Mouse (Mus musculus) liver, embryonic 15.5 days (tissue): ENCODE measurements at regions not wholly inside any gene's neighbourhood (a gene's known extent, or its start where the extent isn't known, plus 50 kb on each side); places are given as distances from the start of the nearest gene placed in this dataset.

Experiments
- ATAC-seq: fragments of 200-750 bp; cut with Nextera tagmentation; 2 replicates; pipeline ENCODE4 v1.8.0; 2017; ENCODE audit warnings: moderate number of reproducible peaks, mild to moderate bottlenecking, moderate library complexity; ENCODE audit not compliant: insufficient read depth
- H3K27ac ChIP-seq: fragments of 300-500 bp; sonication (generic); replicated peaks from 2 replicates; pipeline ENCODE4 v1.5.1; 2015; ENCODE audit warnings: mild to moderate bottlenecking, inconsistent platforms
- H3K27me3 ChIP-seq: fragments of 300-500 bp; sonication (generic); 2 replicates; pipeline ENCODE4 v1.6.1; 2015; ENCODE audit warnings: mild to moderate bottlenecking, inconsistent platforms
- H3K36me3 ChIP-seq: fragments of 300-500 bp; sonication (generic); replicated peaks from 2 replicates; pipeline ENCODE4 v1.6.1; 2015; ENCODE audit warnings: moderate library complexity, mild to moderate bottlenecking, inconsistent platforms
- H3K4me1 ChIP-seq: fragments of 300-500 bp; sonication (generic); replicated peaks from 2 replicates; pipeline ENCODE4 v1.6.1; 2015; ENCODE audit warnings: inconsistent platforms
- H3K4me2 ChIP-seq: fragments of 300-500 bp; sonication (generic); 2 replicates; pipeline ENCODE4 v1.6.1; 2015; ENCODE audit warnings: moderate library complexity, mild to moderate bottlenecking, inconsistent platforms
- H3K4me3 ChIP-seq: fragments of 300-500 bp; sonication (generic); replicated peaks from 2 replicates; pipeline ENCODE4 v1.5.1; 2015; ENCODE audit warnings: mild to moderate bottlenecking, inconsistent platforms
- H3K9ac ChIP-seq: fragments of 300-500 bp; sonication (generic); 2 replicates; pipeline ENCODE4 v1.6.1; 2015; ENCODE audit warnings: moderate library complexity, mild to moderate bottlenecking, inconsistent platforms
- H3K9me3 ChIP-seq: fragments of 300-500 bp; sonication (generic); replicated peaks from 2 replicates; pipeline ENCODE4 v1.6.1; 2016; ENCODE audit warnings: inconsistent platforms
- WGBS: fragments of 180-500 bp; shearing (Covaris S2); methylation state at CpG from one replicate; pipeline ENCODE4 v1.1.7; 2015; ENCODE audit warnings: mixed read lengths; ENCODE audit not compliant: insufficient replicate concordance; 5-methylcytosine and 5-hydroxymethylcytosine counted together

DNA sequence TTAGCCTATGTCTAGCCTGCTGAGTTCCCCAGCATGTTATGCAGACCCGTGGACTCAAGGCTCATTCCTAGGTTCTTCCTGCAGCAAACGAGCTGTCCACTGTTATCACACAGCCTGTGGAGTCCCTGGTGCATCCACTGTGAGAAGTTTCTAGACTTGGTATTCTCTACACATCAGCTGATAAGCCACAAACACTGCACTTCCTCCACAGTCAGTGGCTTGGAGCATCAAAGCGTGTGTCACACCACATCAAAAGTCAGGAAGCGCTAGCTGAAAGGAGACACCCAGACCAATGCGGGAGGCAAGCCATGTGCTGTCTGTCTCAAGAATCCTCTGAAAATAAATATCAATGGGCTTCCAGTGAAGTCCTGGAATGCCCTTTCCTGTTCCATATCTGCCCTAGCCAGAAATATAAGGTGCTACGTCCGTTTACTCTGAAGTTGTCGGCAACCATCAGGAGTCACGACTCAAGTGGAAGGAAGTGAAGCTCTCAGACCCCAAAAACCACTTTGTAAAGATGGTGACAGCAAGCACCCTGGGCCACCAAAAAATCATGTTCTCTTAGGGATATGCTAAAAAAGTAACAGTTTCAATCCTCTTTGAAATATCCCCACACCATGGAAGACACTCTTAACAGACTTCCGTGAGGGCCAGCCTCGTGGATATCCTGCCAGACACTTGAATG, 227.7 kb downstream of the Adgrl2 start:
- Histone ChIP-seq H3K27me3 (no peaks in the 10 kb centered on the region), H3K27ac (no peak overlapping the region), H3K9me3 (no peaks in the 10 kb centered on the region), H3K4me1 (no peaks in the 10 kb centered on the region), H3K9ac (no peak overlapping the region), H3K36me3 (no peaks in the 10 kb centered on the region), H3K4me2 (no peak overlapping the region), H3K4me3 (no peak overlapping the region)
- ATAC-seq: no peak
- WGBS: 16% methylated on average over 11 of the region's 11 CpGs

DNA sequence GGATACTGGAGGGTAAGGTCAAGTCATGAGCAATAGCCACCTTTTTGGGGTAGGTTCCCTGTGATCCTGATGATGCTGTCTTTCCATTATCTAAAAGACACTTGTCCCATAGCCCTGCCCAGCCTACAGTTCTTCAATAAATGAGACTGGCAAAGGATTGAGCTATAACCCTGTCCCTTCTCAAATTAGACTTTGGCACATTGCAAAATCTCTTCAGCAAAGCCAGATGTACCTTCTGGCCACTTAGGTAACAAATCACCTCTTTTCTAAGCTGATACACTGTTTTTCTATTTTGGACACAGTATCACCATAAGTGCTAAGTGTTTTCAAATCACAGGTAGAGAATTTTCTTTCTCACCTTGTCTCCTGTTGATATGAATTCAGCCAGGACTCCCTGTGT, 228.8 kb downstream of the Adgrl2 start:
- H3K9ac ChIP-seq: no peak overlapping the region
- ATAC-seq: no peak

DNA sequence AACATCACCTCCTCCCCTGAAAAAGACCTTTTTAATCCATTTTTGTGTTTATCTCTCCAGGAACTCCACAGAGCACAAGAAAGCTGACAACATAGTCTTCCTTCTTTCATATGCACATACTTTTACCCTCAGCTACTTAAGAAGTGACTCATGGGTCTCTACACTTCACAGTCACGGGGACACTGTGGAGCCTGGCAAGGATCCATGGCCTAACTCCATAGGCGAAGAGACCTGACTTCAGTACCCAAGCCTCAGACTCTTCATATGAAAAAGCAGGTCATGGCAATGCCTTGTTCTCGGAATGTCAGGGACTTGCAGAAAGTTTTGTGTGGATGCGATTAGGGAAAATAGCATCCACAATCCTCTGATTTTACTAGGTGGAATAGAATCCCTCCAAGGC, 230.9 kb downstream of the Adgrl2 start:
- 62% methylated on average over 4 of the region's 4 CpGs for WGBS
- Histone ChIP-seq H3K4me2 (no peak overlapping the region), H3K36me3 (no peaks in the 10 kb centered on the region), H3K4me3 (no peak overlapping the region), H3K9ac (no peak overlapping the region), H3K9me3 (no peaks in the 10 kb centered on the region), H3K4me1 (no peaks in the 10 kb centered on the region), H3K27me3 (no peaks in the 10 kb centered on the region), H3K27ac (no peak overlapping the region)
- ATAC-seq: no peak

More for the DNA sequence above, 228.8 kb downstream of the Adgrl2 start:
- H3K36me3 ChIP-seq: no peaks in the 10 kb centered on the region
- no peaks in the 10 kb centered on the region for H3K4me1 ChIP-seq
- H3K9me3 ChIP-seq: no peaks in the 10 kb centered on the region
- no peak overlapping the region for H3K27ac ChIP-seq
- no peaks in the 10 kb centered on the region for H3K27me3 ChIP-seq
- H3K4me2 ChIP-seq: no peak overlapping the region
- no peak overlapping the region for H3K4me3 ChIP-seq

DNA sequence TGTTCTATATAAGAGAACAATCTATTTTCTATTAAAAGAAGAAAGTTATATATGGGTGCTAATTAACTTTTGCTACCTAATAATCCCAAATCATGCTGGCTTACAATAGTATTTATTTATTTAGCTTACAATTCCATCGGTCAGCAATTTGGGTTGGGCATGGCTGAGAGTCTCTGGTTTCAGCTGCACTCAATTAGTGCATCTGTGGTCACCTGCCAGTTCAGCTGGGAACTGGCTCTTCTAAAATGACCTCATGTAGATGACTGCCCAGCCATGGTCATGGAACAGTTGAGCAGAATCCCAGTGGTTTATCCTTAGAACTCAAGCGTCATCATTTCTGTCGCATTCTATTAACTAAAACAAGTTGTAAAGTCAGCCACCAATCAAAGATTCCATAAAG, 244.1 kb downstream of the Adgrl2 start:
- Histone ChIP-seq H3K9me3 (no peaks in the 10 kb centered on the region), H3K36me3 (no peaks in the 10 kb centered on the region), H3K27me3 (no peaks in the 10 kb centered on the region), H3K9ac (no peak overlapping the region), H3K4me2 (no peak overlapping the region), H3K4me1 (no peaks in the 10 kb centered on the region), H3K4me3 (no peak overlapping the region), H3K27ac (no peak overlapping the region)
- ATAC-seq: no peak
- WGBS: 69% methylated on average over 3 of the region's 3 CpGs

DNA sequence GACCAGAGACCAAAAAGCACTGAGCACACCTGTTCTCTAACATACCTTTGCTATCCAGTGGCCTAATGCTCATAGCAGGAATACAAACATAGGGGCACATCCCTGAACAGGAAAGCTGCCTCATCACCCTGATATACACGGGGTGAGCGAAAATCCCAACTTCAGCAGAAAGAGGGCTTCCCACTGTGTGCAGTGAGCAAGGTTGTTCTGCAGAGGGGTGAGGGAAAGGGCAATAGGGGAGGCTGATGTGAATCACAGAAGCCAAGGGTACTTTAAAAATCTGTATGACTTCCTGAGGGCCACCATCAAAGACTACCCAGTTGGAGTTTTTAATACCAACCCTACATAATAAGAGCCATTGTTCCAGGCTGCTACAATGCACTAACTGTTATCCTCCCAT, 245.7 kb downstream of the Adgrl2 start:
- H3K4me3 ChIP-seq: no peak overlapping the region
- 56% methylated on average over 2 of the region's 2 CpGs for WGBS
- no peaks in the 10 kb centered on the region for H3K27me3 ChIP-seq
- no peak overlapping the region for H3K4me2 ChIP-seq
- no peak overlapping the region for H3K27ac ChIP-seq
- H3K36me3 ChIP-seq: no peaks in the 10 kb centered on the region
- no peaks in the 10 kb centered on the region for H3K4me1 ChIP-seq
- ATAC-seq: no peak
- H3K9me3 ChIP-seq: no peaks in the 10 kb centered on the region
- no peak overlapping the region for H3K9ac ChIP-seq

DNA sequence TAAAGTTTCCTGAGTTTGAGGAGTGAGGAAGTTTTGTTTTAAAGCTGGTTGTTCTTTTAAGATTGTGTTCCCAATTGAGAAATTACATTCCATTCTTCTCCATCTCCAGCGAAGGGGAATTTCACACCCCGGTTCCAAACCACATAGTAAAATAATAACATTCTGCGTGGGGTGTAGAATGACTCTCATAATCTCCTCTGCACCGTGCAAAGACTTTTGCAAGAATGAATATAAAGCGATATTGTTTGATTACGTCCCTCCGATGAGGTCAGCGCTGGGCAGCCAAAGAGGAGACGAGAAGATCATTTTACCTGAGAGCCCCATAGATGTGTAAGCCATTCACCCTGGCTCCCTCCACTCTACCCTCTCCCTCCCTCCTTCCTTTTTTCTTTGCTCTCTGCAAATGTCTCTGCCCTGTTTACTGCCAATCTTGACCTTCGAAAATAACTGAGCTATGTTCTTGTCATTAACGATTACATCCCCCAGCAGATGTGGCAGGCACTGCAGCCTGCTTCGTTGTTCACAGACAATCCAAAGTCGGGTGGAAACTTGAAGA, 256.1 kb downstream of the Adgrl2 start:
- Histone ChIP-seq H3K4me1 (no peaks in the 10 kb centered on the region), H3K27me3 (no peaks in the 10 kb centered on the region)

DNA sequence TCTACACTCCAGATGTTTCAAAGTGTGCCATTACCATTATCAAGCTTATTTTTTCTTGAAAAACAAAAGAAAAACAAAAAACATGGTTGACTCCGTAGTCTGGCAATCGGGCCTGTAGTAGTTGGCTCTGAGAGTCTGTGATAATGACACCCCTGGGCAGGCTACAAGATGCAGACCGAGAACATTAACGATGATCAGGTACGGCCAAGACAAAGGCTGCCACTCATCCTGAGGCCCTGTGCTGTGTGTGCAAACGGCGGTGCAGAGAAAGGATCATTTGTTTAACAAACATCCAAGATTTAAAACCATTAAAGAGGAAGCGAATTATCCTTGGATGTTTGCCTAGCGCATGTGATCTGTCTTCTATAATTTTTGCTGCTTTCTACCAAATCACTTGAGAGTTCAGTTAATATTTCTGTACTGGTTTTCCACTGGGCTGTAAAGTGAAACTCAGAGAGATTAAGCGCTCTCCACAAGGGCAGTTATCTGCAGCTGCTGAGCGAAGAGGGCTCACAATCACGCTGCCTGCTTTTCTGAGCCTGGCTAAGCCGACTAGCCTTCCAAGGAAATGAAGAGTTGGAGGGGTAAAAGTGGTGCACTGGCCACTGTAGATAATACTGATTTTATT, 257.0 kb downstream of the Adgrl2 start:
- no peaks in the 10 kb centered on the region for H3K9me3 ChIP-seq
- WGBS: 67% methylated on average over 13 of the region's 13 CpGs
- H3K9ac ChIP-seq: no peak overlapping the region
- no peaks in the 10 kb centered on the region for H3K36me3 ChIP-seq
- no peak for ATAC-seq
- H3K4me3 ChIP-seq: no peak overlapping the region
- H3K4me2 ChIP-seq: no peak overlapping the region
- no peak overlapping the region for H3K27ac ChIP-seq
- H3K4me1 ChIP-seq: no peaks in the 10 kb centered on the region
- H3K27me3 ChIP-seq: no peaks in the 10 kb centered on the region

More for the DNA sequence above, 256.1 kb downstream of the Adgrl2 start:
- Histone ChIP-seq H3K4me3 (no peak overlapping the region), H3K9me3 (no peaks in the 10 kb centered on the region), H3K27ac (no peak overlapping the region), H3K9ac (no peak overlapping the region), H3K4me2 (no peak overlapping the region), H3K36me3 (no peaks in the 10 kb centered on the region)
- WGBS: 71% methylated on average over 13 of the region's 13 CpGs
- no peak for ATAC-seq

DNA sequence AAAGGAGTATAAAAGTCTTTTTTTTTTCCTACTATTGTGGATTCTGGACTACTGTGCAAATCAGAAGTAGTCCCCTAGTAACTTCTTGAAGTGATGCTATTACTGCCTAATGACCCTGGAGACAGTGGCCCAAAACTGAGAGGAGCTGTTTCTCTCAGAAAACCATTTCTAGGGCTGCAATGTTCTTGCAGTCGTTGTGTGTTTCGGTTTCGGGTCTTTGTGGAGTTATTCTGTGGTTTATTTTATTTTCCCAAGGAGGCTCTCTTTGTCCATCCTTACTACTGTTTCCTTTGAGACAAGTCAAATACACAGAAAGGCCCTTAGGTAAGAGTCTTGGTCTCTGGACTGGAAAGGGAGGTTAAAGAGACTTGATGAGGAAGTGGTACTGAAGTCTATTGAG, 258.9 kb downstream of the Adgrl2 start:
- Histone ChIP-seq H3K27ac (no peak overlapping the region), H3K9ac (no peak overlapping the region), H3K36me3 (no peaks in the 10 kb centered on the region), H3K4me1 (no peaks in the 10 kb centered on the region), H3K4me3 (no peak overlapping the region), H3K4me2 (no peak overlapping the region), H3K9me3 (no peaks in the 10 kb centered on the region), H3K27me3 (no peaks in the 10 kb centered on the region)
- 85% methylated on average over 3 of the region's 3 CpGs for WGBS
- ATAC-seq: no peak

DNA sequence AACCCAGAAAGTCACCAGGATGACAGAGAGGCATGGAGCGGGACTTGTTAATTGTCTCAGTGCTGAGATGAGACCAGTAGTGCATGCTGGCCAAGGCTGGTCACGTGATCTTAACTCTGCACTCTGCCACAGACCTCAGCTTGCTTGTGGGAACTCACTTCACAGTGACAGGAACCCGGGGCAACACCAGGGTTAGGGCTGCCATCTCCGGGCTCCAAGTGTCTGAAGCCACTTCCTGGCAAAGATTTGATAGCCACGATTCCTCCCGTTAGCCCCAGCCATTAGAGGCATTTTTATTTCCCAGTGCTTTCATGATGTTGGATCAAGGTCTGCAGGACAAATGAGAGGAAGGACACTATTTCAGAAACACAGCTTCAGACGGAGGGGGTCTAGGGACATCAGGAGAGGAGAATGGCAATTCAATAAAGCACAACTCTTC, 261.1 kb downstream of the Adgrl2 start:
- Histone ChIP-seq H3K36me3 (no peaks in the 10 kb centered on the region), H3K9ac (no peak overlapping the region), H3K4me1 (no peaks in the 10 kb centered on the region), H3K9me3 (no peaks in the 10 kb centered on the region), H3K4me2 (no peak overlapping the region), H3K27me3 (no peaks in the 10 kb centered on the region), H3K27ac (no peak overlapping the region), H3K4me3 (no peak overlapping the region)
- ATAC-seq: peak; percentile 34
- 17% methylated on average over 7 of the region's 7 CpGs for WGBS

DNA sequence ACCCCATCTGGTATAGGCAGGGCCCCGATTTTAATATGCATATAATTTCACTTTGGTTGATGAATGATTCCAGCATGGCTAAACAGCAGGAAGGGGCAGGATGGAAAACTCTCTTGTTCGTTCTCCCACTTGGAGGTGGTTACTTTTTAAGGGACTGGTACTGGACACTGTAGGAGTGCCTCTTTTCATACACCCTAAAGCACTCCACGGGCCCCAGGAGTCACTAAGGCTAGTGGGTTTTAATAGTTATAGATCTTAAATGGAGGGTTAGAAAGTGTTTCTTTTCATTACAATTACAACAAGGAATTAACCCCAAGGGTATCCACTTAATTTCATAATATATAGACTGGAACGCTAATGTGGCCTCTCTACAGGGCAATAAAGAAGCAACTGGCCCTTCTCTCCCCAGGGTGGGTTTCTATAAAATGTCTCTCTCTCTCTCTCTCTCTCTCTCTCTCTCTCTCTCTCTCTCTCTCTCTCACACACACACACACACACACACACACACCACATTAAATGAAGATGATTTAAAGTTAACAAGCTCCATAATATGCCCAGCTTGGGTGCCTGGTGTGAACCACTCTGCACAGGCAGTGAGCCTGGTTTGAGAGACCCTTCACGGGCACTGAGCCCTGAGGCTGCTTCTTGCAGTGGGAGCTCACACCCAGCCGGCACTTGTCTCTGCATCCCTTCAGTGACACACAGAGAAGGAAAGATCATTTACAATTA, 261.7 kb downstream of the Adgrl2 start:
- 48% methylated on average over 6 of the region's 6 CpGs for WGBS
- no peak overlapping the region for H3K27ac ChIP-seq
- no peak for ATAC-seq

DNA sequence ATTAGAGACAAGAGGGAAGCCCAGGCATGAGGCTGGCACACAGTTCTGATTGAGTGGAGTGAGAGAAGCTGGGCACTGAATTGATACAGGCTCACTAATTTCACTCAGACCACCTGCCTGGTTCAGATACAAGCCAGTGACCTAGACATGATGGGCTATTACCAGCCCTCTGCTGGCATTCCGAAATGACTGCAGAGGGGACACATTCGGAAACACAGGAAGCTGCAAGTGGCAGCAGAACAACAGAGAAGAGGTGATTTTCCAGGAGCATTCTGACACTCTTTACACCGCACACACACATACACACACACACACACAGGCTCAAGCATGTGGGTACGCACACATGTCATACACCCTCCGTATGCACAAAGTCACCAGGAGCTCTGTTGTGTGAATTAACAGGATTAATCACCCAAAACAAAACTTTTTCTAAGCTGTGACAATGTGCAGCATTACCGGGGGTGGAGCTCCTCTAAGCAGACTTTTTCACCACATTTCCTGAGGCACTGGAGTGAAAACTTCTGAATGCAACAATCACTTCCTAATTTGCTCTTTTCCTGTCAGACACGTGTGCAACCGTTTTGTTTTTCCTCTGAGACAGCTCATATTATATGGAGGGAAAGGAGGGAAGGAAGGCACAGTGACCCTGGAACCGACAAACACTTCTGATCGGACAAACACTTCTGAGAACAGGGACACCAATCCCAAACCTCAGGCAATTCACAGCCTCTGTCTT, 263.6 kb downstream of the Adgrl2 start:
- H3K27me3 ChIP-seq: no peaks in the 10 kb centered on the region
- H3K4me2 ChIP-seq: no peak overlapping the region
- no peak for ATAC-seq
- no peak overlapping the region for H3K4me3 ChIP-seq
- no peaks in the 10 kb centered on the region for H3K9me3 ChIP-seq
- no peaks in the 10 kb centered on the region for H3K4me1 ChIP-seq
- H3K36me3 ChIP-seq: no peaks in the 10 kb centered on the region
- H3K27ac ChIP-seq: no peak overlapping the region
- 22% methylated on average over 10 of the region's 10 CpGs for WGBS
- no peak overlapping the region for H3K9ac ChIP-seq

More for the DNA sequence above, 261.7 kb downstream of the Adgrl2 start:
- Histone ChIP-seq H3K27me3 (no peaks in the 10 kb centered on the region), H3K9me3 (no peaks in the 10 kb centered on the region), H3K4me2 (no peak overlapping the region), H3K4me3 (no peak overlapping the region), H3K36me3 (no peaks in the 10 kb centered on the region), H3K4me1 (no peaks in the 10 kb centered on the region), H3K9ac (no peak overlapping the region)
